In the genomic region with DNA sequence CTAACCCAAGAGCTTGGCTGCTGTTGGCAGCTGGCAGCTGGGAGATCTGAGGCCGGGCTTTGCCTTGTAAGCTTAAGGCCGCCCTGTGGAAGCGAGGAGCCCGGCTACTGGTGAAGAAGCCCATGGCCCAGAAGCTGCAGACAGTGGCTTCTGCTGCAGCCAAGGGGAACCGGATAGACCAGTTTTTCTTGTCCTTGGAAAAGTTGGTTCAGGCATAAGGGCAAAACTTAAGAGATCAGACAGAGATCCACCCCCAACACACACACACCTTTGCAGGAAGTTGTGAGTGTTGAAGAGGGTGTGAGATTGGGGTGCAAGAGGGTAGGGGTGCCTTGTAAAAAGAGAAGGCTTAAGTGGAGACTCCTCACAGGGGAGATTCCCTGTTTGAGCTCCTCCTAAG, we compare ENCODE assay signal across 21 mouse cellular contexts. TPM values are rescaled to one million over a fixed set of nuclear protein-coding genes. Genes with fewer than 3 reads are reported as not detected.
A peak's percentile ranks its signal among the peaks of the same experiment; 100 is the strongest.
DNase-seq lines count a peak whose midpoint lies in the region; ATAC-seq and TF ChIP-seq lines count a peak whose summit lies in the region.
"Had no signal": no experiment of that assay in that cellular context is flagged by ENCODE, and none has a peak within 500 bp of the region (broad histone marks: within the 10 kb centered on the region; RNA-seq: fewer than 3 reads in every experiment).

No protein-coding gene starts in this region.

- no peaks in the 10 kb centered on the region; the same call in 1 of the 2 replicates for H3K4me1 ChIP-seq in intestine, embryonic 14.5 days (replicated peaks; ENCODE audit: control insufficient read depth, insufficient read depth, low read length)
- H3K4me1 ChIP-seq in intestine, postnatal 0 days (replicated peaks; ENCODE audit: control insufficient read depth, insufficient read depth, low read length) = no peaks in the 10 kb centered on the region; the same call in 1 of the 2 replicates
- H3K4me1 ChIP-seq in lung, embryonic 14.5 days (ENCODE audit: insufficient read depth) = 0 out of 2 replicates have a peak, but pooled peaks cover 5% of the 10 kb centered on the region
- H3K4me1 ChIP-seq in stomach, postnatal 0 days (replicated peaks; ENCODE audit: control insufficient read depth, insufficient read depth) = no peaks in the 10 kb centered on the region
- H3K4me1 ChIP-seq: forebrain, embryonic 13.5 days; midbrain, embryonic 13.5 days had no signal

- no peaks in the 10 kb centered on the region for H3K36me3 ChIP-seq in intestine, embryonic 14.5 days (ENCODE audit: control insufficient read depth, insufficient read depth, low read length)
- H3K36me3 ChIP-seq in intestine, postnatal 0 days (ENCODE audit: control insufficient read depth, insufficient read depth) = no peaks in the 10 kb centered on the region
- H3K36me3 ChIP-seq in lung, embryonic 14.5 days (ENCODE audit: insufficient read depth) = no peaks in the 10 kb centered on the region
- H3K36me3 ChIP-seq in stomach, postnatal 0 days (ENCODE audit: control insufficient read depth, insufficient read depth, low read length) = no peaks in the 10 kb centered on the region
- H3K36me3 ChIP-seq: hindbrain, embryonic 10.5 days; midbrain, embryonic 13.5 days had no signal

- no peak overlapping the region for H3K4me2 ChIP-seq in intestine, embryonic 14.5 days (ENCODE audit: low read length)
- no peak overlapping the region for H3K4me2 ChIP-seq in intestine, postnatal 0 days (replicated peaks; ENCODE audit: low read depth)
- H3K4me2 ChIP-seq in lung, embryonic 14.5 days = no peak overlapping the region
- no peak overlapping the region for H3K4me2 ChIP-seq in stomach, postnatal 0 days (replicated peaks; ENCODE audit: low read depth)
- H3K4me2 ChIP-seq: forebrain, embryonic 13.5 days; midbrain, embryonic 13.5 days had no signal

- H3K9me3 ChIP-seq in intestine, embryonic 14.5 days (ENCODE audit: control insufficient read depth, low read length) = no peaks in the 10 kb centered on the region
- H3K9me3 ChIP-seq in intestine, postnatal 0 days (ENCODE audit: control insufficient read depth) = peaks cover 4% of the 10 kb centered on the region; the same call in 1 of the 2 replicates
- H3K9me3 ChIP-seq in lung, embryonic 14.5 days (ENCODE audit: low read depth, low read length) = no peaks in the 10 kb centered on the region
- H3K9me3 ChIP-seq in stomach, postnatal 0 days (ENCODE audit: control insufficient read depth, low read length) = no peaks in the 10 kb centered on the region
- H3K9me3 ChIP-seq: midbrain, embryonic 13.5 days had no signal

- WGBS in intestine, embryonic 14.5 days = 66% methylated on average over 5 of the region's 5 CpGs
- 50% methylated on average over 5 of the region's 5 CpGs for WGBS in intestine, postnatal 0 days
- 61% methylated on average over 5 of the region's 5 CpGs for WGBS in lung, embryonic 14.5 days
- 49% methylated on average over 5 of the region's 5 CpGs for WGBS in stomach, postnatal 0 days

- no peak for DNase-seq in intestine, embryonic 14.5 days (ENCODE audit: low spot score)
- peak; percentile 36 to 45 for DNase-seq in urinary bladder, adult 18-20 months (ENCODE audit: low spot score in 2 of 2)
- no peak for DNase-seq in urinary bladder, postnatal 25 days (ENCODE audit: low spot score)
- DNase-seq in lung, embryonic 14.5 days = peak; percentile 69
- peak; percentile 36 for DNase-seq in stomach, postnatal 0 days (ENCODE audit: low spot score)
- DNase-seq in gastrocnemius, postnatal 4 days (ENCODE audit: low spot score in 2 of 2) = no peak
- no peak for DNase-seq in gastrocnemius, adult 18-20 months (ENCODE audit: low spot score)
- DNase-seq: adrenal gland, postnatal 36 days; cerebellum, adult 9-11 months; heart, adult 11 months; layer of hippocampus, adult 9-11 months; liver, postnatal 0 days; thymus, adult 2 months had no signal

- no peak; the same call in 1 of the 2 replicates for ATAC-seq in intestine, embryonic 14.5 days (replicated peaks; ENCODE audit: low FRiP score, low TSS enrichment, low read depth)
- ATAC-seq in intestine, postnatal 0 days = no peak
- ATAC-seq in lung, embryonic 14.5 days (ENCODE audit: insufficient read depth) = no peak
- ATAC-seq in stomach, postnatal 0 days (ENCODE audit: low FRiP score, low TSS enrichment) = no peak
- ATAC-seq: activated CD4-positive, CD25-positive, alpha-beta regulatory T cell, adult 4 months; forebrain, embryonic 13.5 days; inflammation-experienced regulatory T-cells, adult 6 months; liver, postnatal 0 days; midbrain, embryonic 13.5 days had no signal

- H3K27me3 ChIP-seq in intestine, embryonic 14.5 days (replicated peaks; ENCODE audit: control insufficient read depth, insufficient read depth, low read length) = no peaks in the 10 kb centered on the region
- H3K27me3 ChIP-seq in intestine, postnatal 0 days (replicated peaks; ENCODE audit: control insufficient read depth, insufficient read depth, low read length) = no peaks in the 10 kb centered on the region
- H3K27me3 ChIP-seq in lung, embryonic 14.5 days (ENCODE audit: insufficient read depth, low read length) = no peaks in the 10 kb centered on the region
- H3K27me3 ChIP-seq in stomach, postnatal 0 days (ENCODE audit: control insufficient read depth, insufficient read depth, low read length) = no peaks in the 10 kb centered on the region
- H3K27me3 ChIP-seq: forebrain, embryonic 13.5 days; midbrain, embryonic 13.5 days had no signal

- H3K9ac ChIP-seq in intestine, embryonic 14.5 days (ENCODE audit: low read length) = no peak overlapping the region
- no peak overlapping the region for H3K9ac ChIP-seq in intestine, postnatal 0 days (ENCODE audit: low read depth, low read length)
- no peak overlapping the region for H3K9ac ChIP-seq in lung, embryonic 14.5 days
- H3K9ac ChIP-seq in stomach, postnatal 0 days (ENCODE audit: low read length) = no peak overlapping the region
- H3K9ac ChIP-seq: forebrain, embryonic 13.5 days; liver, postnatal 0 days; midbrain, embryonic 13.5 days had no signal

- no peak for TF ChIP-seq EP300 in stomach, postnatal 0 days (optimal IDR thresholded peaks at IDR 0.05)

- peak overlapping the region; percentile 29; the same call in 1 of the 2 replicates for H3K27ac ChIP-seq in intestine, embryonic 14.5 days (ENCODE audit: low read depth)
- no peak overlapping the region for H3K27ac ChIP-seq in intestine, postnatal 0 days (ENCODE audit: low read depth, low read length)
- 0 out of 2 replicates have a peak overlapping the region, but pooled peaks have one; percentile 46 for H3K27ac ChIP-seq in lung, embryonic 14.5 days (ENCODE audit: low read depth)
- no peak overlapping the region for H3K27ac ChIP-seq in stomach, postnatal 0 days (replicated peaks)
- H3K27ac ChIP-seq: forebrain, embryonic 13.5 days; hindbrain, embryonic 10.5 days; midbrain, embryonic 13.5 days had no signal

- H3K4me3 ChIP-seq in intestine, embryonic 14.5 days (ENCODE audit: low read depth, low read length) = no peak overlapping the region
- H3K4me3 ChIP-seq in intestine, postnatal 0 days (ENCODE audit: low read depth, low read length) = no peak overlapping the region
- no peak overlapping the region for H3K4me3 ChIP-seq in lung, embryonic 14.5 days (ENCODE audit: low read depth, low read length)
- no peak overlapping the region for H3K4me3 ChIP-seq in stomach, postnatal 0 days (ENCODE audit: low read depth, low read length)
- H3K4me3 ChIP-seq: forebrain, embryonic 13.5 days; hindbrain, embryonic 10.5 days; midbrain, embryonic 13.5 days; myocyte had no signal

- no peak for TF ChIP-seq CTCF in intestine, postnatal 0 days (IDR thresholded peaks at IDR 0.05; ENCODE audit: low read depth)
- TF ChIP-seq CTCF in lung, embryonic 14.5 days (IDR thresholded peaks at IDR 0.05; ENCODE audit: low read depth) = no peak
- TF ChIP-seq CTCF in stomach, postnatal 0 days (IDR thresholded peaks at IDR 0.05; ENCODE audit: low read depth) = no peak

RNA-seq across cellular contexts. Expression of a gene that starts 39.2 kb away (rescaled TPM):
- polyA plus RNA-seq in intestine, embryonic 14.5 days (2014; fragmentation: Nextera tagmentation; extraction: Ambion mirVana) = 2.4 and 2.7 TPM in 2 replicates
- 0.76 and 0.94 TPM in 2 replicates for polyA plus RNA-seq in intestine, postnatal 0 days (2015; fragmentation: Nextera tagmentation; extraction: Ambion mirVana)
- 20.0 and 22.0 TPM in 2 replicates for polyA plus RNA-seq in lung, embryonic 14.5 days (2014; fragmentation: Nextera tagmentation; extraction: Ambion mirVana)
- 6.8 and 7.7 TPM in 2 replicates for polyA plus RNA-seq in stomach, postnatal 0 days (2015; fragmentation: Nextera tagmentation; extraction: Ambion mirVana)
- 1 to 10 TPM in 1 of 2 experiments, under 1 TPM in 1; 0.80 to 1.4 TPM for total RNA-seq in gastrocnemius, postnatal 4 days (2021)
- under 1 TPM; 0.31 to 0.32 TPM for total RNA-seq in gastrocnemius, adult 18-20 months (2021)
- total RNA-seq: neutrophil, adult 5-6 weeks had no signal
- polyA plus RNA-seq: activated CD4-positive, CD25-positive, alpha-beta regulatory T cell, adult 4 months; inflammation-experienced regulatory T-cells, adult 6 months; myocyte had no signal

Comparison
In these comparisons a context has a peak if more than half of its experiments do, and no peak if none do; other contexts are left out.
1. DNase-seq: peak in urinary bladder, adult 18-20 months (2 of 2), lung, embryonic 14.5 days (single experiment) and stomach, postnatal 0 days (single experiment); none in intestine, embryonic 14.5 days (single experiment), urinary bladder, postnatal 25 days (single experiment), gastrocnemius, postnatal 4 days (0 of 2) and gastrocnemius, adult 18-20 months (single experiment).
2. H3K27ac ChIP-seq: peak in intestine, embryonic 14.5 days (single experiment) and lung, embryonic 14.5 days (single experiment); none in intestine, postnatal 0 days (single experiment) and stomach, postnatal 0 days (single experiment).